Mouse (Mus musculus) kidney, postnatal 0 days (tissue): Measurements from ENCODE around the gene Lamb2. TPM values are rescaled to one million over a fixed set of nuclear protein-coding genes. Genes with fewer than 3 reads are reported as not detected.

Source experiments
- ATAC-seq: fragments of 200-750 bp; cut with Nextera tagmentation; replicated peaks from 2 replicates; pipeline ENCODE4 v1.8.0; 2017; ENCODE audit warnings: low read depth, moderate number of reproducible peaks, moderate TSS enrichment, moderate library complexity; ENCODE audit not compliant: low FRiP score
- DNase-seq: peaks from one replicate; pipeline ENCODE4 v3.0.0-alpha.2; 2016; ENCODE audit warnings: low spot score
- H3K27ac ChIP-seq: fragments of 300-500 bp; sonication (generic); 2 replicates; pipeline ENCODE4 v1.5.1; 2014; ENCODE audit warnings: mild to moderate bottlenecking
- H3K27me3 ChIP-seq: fragments of 300-500 bp; sonication (generic); 2 replicates; pipeline ENCODE4 v1.6.1; 2014; ENCODE audit warnings: low read length, mixed read lengths; ENCODE audit not compliant: insufficient read depth
- H3K36me3 ChIP-seq: fragments of 300-500 bp; sonication (generic); 2 replicates; pipeline ENCODE4 v1.6.1; 2014; ENCODE audit warnings: low read length, mixed read lengths; ENCODE audit not compliant: insufficient read depth
- H3K4me1 ChIP-seq: fragments of 300-500 bp; sonication (generic); replicated peaks from 2 replicates; pipeline ENCODE4 v1.6.1; 2014; ENCODE audit warnings: antibody characterized with exemption, low read length, mixed read lengths; ENCODE audit not compliant: insufficient read depth
- H3K4me2 ChIP-seq: fragments of 300-500 bp; sonication (generic); 2 replicates; pipeline ENCODE4 v1.6.1; 2014; ENCODE audit warnings: mild to moderate bottlenecking, low read length, moderate library complexity, mixed read lengths
- H3K4me3 ChIP-seq: fragments of 300-500 bp; sonication (generic); replicated peaks from 2 replicates; pipeline ENCODE4 v1.5.1; 2014; ENCODE audit warnings: low read depth, low read length
- H3K9ac ChIP-seq: fragments of 300-500 bp; sonication (generic); 2 replicates; pipeline ENCODE4 v1.6.1; 2014; ENCODE audit warnings: low read depth, low read length
- H3K9me3 ChIP-seq: fragments of 300-500 bp; sonication (generic); replicated peaks from 2 replicates; pipeline ENCODE4 v1.6.1; 2016; ENCODE audit warnings: low read length, inconsistent platforms, mixed read lengths
- CTCF ChIP-seq: IDR thresholded peaks from 2 replicates; pipeline ENCODE4 v1.5.1; 2016; ENCODE audit warnings: antibody characterized with exemption, low read depth, mild to moderate bottlenecking, moderate library complexity
- WGBS: fragments of 180-500 bp; shearing (Covaris S2); extraction: QIAGEN DNeasy Blood & Tissue Kit; methylation state at CpG from one replicate; pipeline ENCODE4 v1.1.7; 2014; 5-methylcytosine and 5-hydroxymethylcytosine counted together
- polyA plus RNA-seq: library from polyadenylated mRNA; unstranded; fragments of >200 nt; fragmentation: Nextera tagmentation; extraction: Ambion mirVana; gene quantifications from 2 replicates; pipeline ENCODE4 v1.2.1, GENCODE M21; 2015

Lamb2 gene
- polyA plus RNA-seq, 1 experiment from 2014 or later, result 35.6 TPM

- no peaks in the 10 kb centered on the region for H3K27me3 ChIP-seq
- DNase-seq (peak; percentile 89), ATAC-seq (peak; percentile 80)
- H3K36me3 ChIP-seq, result peaks cover 24% of the 10 kb centered on the region; the same call in 1 of the 2 replicates
- WGBS, result 0% methylated on average over 49 of the region's 52 CpGs
- TF ChIP-seq CTCF, result 0 out of 2 replicates have a peak, but pooled peaks have one; percentile 1
- H3K4me3 ChIP-seq, result peak within 1 kb of the TSS; percentile 76
- no peaks in the 10 kb centered on the region for H3K9me3 ChIP-seq
- H3K4me2 ChIP-seq, result peak within 1 kb of the TSS; percentile 85
- H3K27ac ChIP-seq, result peak within 1 kb of the TSS; percentile 92
- peak within 1 kb of the TSS; percentile 84 for H3K9ac ChIP-seq
- H3K4me1 ChIP-seq, result peaks cover 16% of the 10 kb centered on the region
Measured at GRCm38 (mm10) chr9:108460319-108461178, 19.0 kb upstream of the Lamb2 start, which contains the start of gene Ccdc71. Gene Ccdc71 (plus strand): TSS chr9:108460527.

GRCm38 (mm10) chr9:108461181-108461631 lies 18.3 kb upstream of the Lamb2 start, which contains the start of gene Klhdc8b:
Gene Klhdc8b (minus strand): TSS chr9:108461581.
- Histone ChIP-seq H3K27ac (peak within 1 kb of the TSS; percentile 92), H3K4me3 (peak within 1 kb of the TSS; percentile 76), H3K9me3 (no peaks in the 10 kb centered on the region), H3K4me1 (peaks cover 16% of the 10 kb centered on the region), H3K9ac (peak within 1 kb of the TSS; percentile 84), H3K36me3 (peaks cover 28% of the 10 kb centered on the region; the same call in 1 of the 2 replicates), H3K4me2 (peak within 1 kb of the TSS; percentile 85), H3K27me3 (no peaks in the 10 kb centered on the region)
- peak; percentile 36; the same call in 1 of the 2 replicates for ATAC-seq
- 13% methylated on average over 11 of the region's 11 CpGs for WGBS
- no peak for TF ChIP-seq CTCF
- DNase-seq, result peak; percentile 41

- peak overlapping the region; percentile 84; the same call in 1 of the 2 replicates for H3K9ac ChIP-seq
- DNase-seq (no peak), ATAC-seq (no peak)
- 78% methylated on average over 5 of the region's 5 CpGs for WGBS
- peaks cover 16% of the 10 kb centered on the region for H3K4me1 ChIP-seq
- no peaks in the 10 kb centered on the region for H3K27me3 ChIP-seq
- TF ChIP-seq CTCF, result no peak
- peak overlapping the region; percentile 92 for H3K27ac ChIP-seq
- no peaks in the 10 kb centered on the region for H3K9me3 ChIP-seq
- peaks cover 28% of the 10 kb centered on the region; the same call in 1 of the 2 replicates for H3K36me3 ChIP-seq
- peak overlapping the region; percentile 85 for H3K4me2 ChIP-seq
- peak overlapping the region; percentile 76 for H3K4me3 ChIP-seq
Measured at GRCm38 (mm10) chr9:108461675-108462074, 17.9 kb upstream of the Lamb2 start.

- H3K4me1 ChIP-seq, result peaks cover 16% of the 10 kb centered on the region
- peak overlapping the region; percentile 92 for H3K27ac ChIP-seq
- no peaks in the 10 kb centered on the region for H3K9me3 ChIP-seq
- peaks cover 28% of the 10 kb centered on the region; the same call in 1 of the 2 replicates for H3K36me3 ChIP-seq
- peak; percentile 87 for DNase-seq
- peak overlapping the region; percentile 85 for H3K4me2 ChIP-seq
- H3K4me3 ChIP-seq, result no peak overlapping the region
- no peak overlapping the region for H3K9ac ChIP-seq
- no peak for ATAC-seq
- 45% methylated on average over 10 of the region's 10 CpGs for WGBS
- H3K27me3 ChIP-seq, result no peaks in the 10 kb centered on the region
- no peak for TF ChIP-seq CTCF
Measured at GRCm38 (mm10) chr9:108462192-108462591, 17.3 kb upstream of the Lamb2 start.

- H3K27ac ChIP-seq, result no peak overlapping the region
- H3K9me3 ChIP-seq, result no peaks in the 10 kb centered on the region
- TF ChIP-seq CTCF, result no peak
- no peak overlapping the region for H3K4me3 ChIP-seq
- 97% methylated on average over 9 of the region's 9 CpGs for WGBS
- no peak overlapping the region for H3K9ac ChIP-seq
- peaks cover 16% of the 10 kb centered on the region for H3K4me1 ChIP-seq
- H3K27me3 ChIP-seq, result no peaks in the 10 kb centered on the region
- no peak overlapping the region for H3K4me2 ChIP-seq
- peaks cover 28% of the 10 kb centered on the region; the same call in 1 of the 2 replicates for H3K36me3 ChIP-seq
- DNase-seq, result no peak
- ATAC-seq, result no peak
Measured at GRCm38 (mm10) chr9:108463713-108464112, 15.8 kb upstream of the Lamb2 start.

- WGBS, result 97% methylated on average over 2 of the region's 2 CpGs
Measured at GRCm38 (mm10) chr9:108466219-108466618, 13.3 kb upstream of the Lamb2 start.

More at GRCm38 (mm10) chr9:108466219-108466618, 13.3 kb upstream of the Lamb2 start:
- Histone ChIP-seq H3K36me3 (peaks cover 28% of the 10 kb centered on the region; the same call in 1 of the 2 replicates), H3K9ac (no peak overlapping the region), H3K27ac (no peak overlapping the region), H3K4me3 (no peak overlapping the region), H3K4me2 (no peak overlapping the region), H3K4me1 (peaks cover 15% of the 10 kb centered on the region), H3K27me3 (no peaks in the 10 kb centered on the region), H3K9me3 (no peaks in the 10 kb centered on the region)
- no peak for TF ChIP-seq CTCF
- no peak for DNase-seq
- no peak for ATAC-seq
